Comparison of ENCODE assay signal across 1 mouse cellular context in genomic region chr12:55302485-55303441, GRCm38 (mm10).
A peak's percentile ranks its signal among the peaks of the same experiment; 100 is the strongest.
TF ChIP-seq lines count a peak whose summit lies in the region.

Gene Ppp2r3c, minus strand, starts transcription at chr12:55302998.

TF ChIP-seq in CH12.LX, 34 proteins besides CTCF, POLR2A, EP300 and RAD21 (continued from another document):
- TF ChIP-seq PAX5 (IDR thresholded peaks at IDR 0.05; ENCODE audit: low read length) (no peak), MAFK (IDR thresholded peaks at IDR 0.05; ENCODE audit: insufficient replicate concordance, low read length) (no peak), POLR2AphosphoS2 (IDR thresholded peaks at IDR 0.05; ENCODE audit: low read depth, low read length) (no peak), USF2 (conservative IDR thresholded peaks at IDR 0.05; ENCODE audit: low read depth, low read length) (no peak), MXI1 (IDR thresholded peaks at IDR 0.05; ENCODE audit: low read depth, low read length) (peak; percentile 86), ZMIZ1 (IDR thresholded peaks at IDR 0.05; ENCODE audit: low read depth, low read length) (no peak), MEF2A (IDR thresholded peaks at IDR 0.05; ENCODE audit: borderline replicate concordance, low read depth, low read length) (0 out of 2 replicates have a peak, but pooled peaks have one; percentile 47), MYC (IDR thresholded peaks at IDR 0.05; ENCODE audit: low read depth, low read length) (peak; percentile 94), HCFC1 (IDR thresholded peaks at IDR 0.05; ENCODE audit: low read depth, low read length) (peak; percentile 95), TBP (conservative IDR thresholded peaks at IDR 0.05; ENCODE audit: low read depth, low read length) (peak; percentile 78), IRF4 (IDR thresholded peaks at IDR 0.05; ENCODE audit: low read depth, low read length) (peak; percentile 77)
